Mouse (Mus musculus): ENCODE results near the gene Gad1. TPM values are rescaled to one million over a fixed set of nuclear protein-coding genes. Genes with fewer than 3 reads are reported as not detected.
A peak's percentile ranks its signal among the peaks of the same experiment; 100 is the strongest.

Gad1 gene
- total and polyA plus RNA-seq, 3 experiments, result 0.05 TPM; not detected in 2

GRCm38 (mm10) chr2:70558112-70558842, 5.4 kb downstream of the Gad1 start:
- Histone ChIP-seq H3K9me3 (replicated peaks) (peaks cover 7% of the 10 kb centered on the region), H3K36me3 (replicated peaks) (no peaks in the 10 kb centered on the region), H3K4me3 (ENCODE audit: low read depth, low read length) (no peak overlapping the region), H3K27me3 (ENCODE audit: insufficient read depth, low read length) (peaks cover 8% of the 10 kb centered on the region; the same call in 1 of the 2 replicates), H3K4me1 (ENCODE audit: insufficient read depth, low read depth, low read length) (no peaks in the 10 kb centered on the region)
- peak; percentile 47 for DNase-seq (ENCODE audit: low spot score)
- peak; percentile 28; the same call in 1 of the 2 replicates for ATAC-seq (ENCODE audit: extremely low read depth, insufficient number of reproducible peaks, low FRiP score, poor library complexity, severe bottlenecking)
- TF ChIP-seq CTCF (IDR thresholded peaks at IDR 0.05; ENCODE audit: low read depth, low read length) (no peak), GATA2 (IDR thresholded peaks at IDR 0.05; ENCODE audit: borderline replicate concordance, low read depth, low read length) (no peak), GATA1 (IDR thresholded peaks at IDR 0.05; ENCODE audit: borderline replicate concordance, low read length) (no peak), TAL1 (conservative IDR thresholded peaks at IDR 0.05; ENCODE audit: low read depth, low read length) (no peak)

GRCm38 (mm10) chr2:70558843-70559451, 6.1 kb downstream of the Gad1 start:
- no peaks in the 10 kb centered on the region for H3K36me3 ChIP-seq (replicated peaks)
- no peak overlapping the region for H3K4me3 ChIP-seq (ENCODE audit: low read depth, low read length)
- H3K4me1 ChIP-seq (ENCODE audit: insufficient read depth, low read depth, low read length), result no peaks in the 10 kb centered on the region
- TF ChIP-seq CTCF (IDR thresholded peaks at IDR 0.05; ENCODE audit: low read depth, low read length) (no peak), POLR2AphosphoS5 (IDR thresholded peaks at IDR 0.05; ENCODE audit: insufficient replicate concordance, low read depth, low read length) (no peak), GATA1 (IDR thresholded peaks at IDR 0.05; ENCODE audit: borderline replicate concordance, low read length) (no peak), GATA2 (IDR thresholded peaks at IDR 0.05; ENCODE audit: borderline replicate concordance, low read depth, low read length) (no peak), TAL1 (conservative IDR thresholded peaks at IDR 0.05; ENCODE audit: low read depth, low read length) (no peak)
- ATAC-seq (ENCODE audit: extremely low read depth, insufficient number of reproducible peaks, low FRiP score, poor library complexity, severe bottlenecking) (no peak), DNase-seq (ENCODE audit: low spot score) (no peak)
- peaks cover 8% of the 10 kb centered on the region; the same call in 1 of the 2 replicates for H3K27me3 ChIP-seq (ENCODE audit: insufficient read depth, low read length)
- peaks cover 7% of the 10 kb centered on the region for H3K9me3 ChIP-seq (replicated peaks)

GRCm38 (mm10) chr2:70559520-70559919, 6.6 kb downstream of the Gad1 start:
- ATAC-seq (ENCODE audit: extremely low read depth, insufficient number of reproducible peaks, low FRiP score, poor library complexity, severe bottlenecking), result no peak

GRCm38 (mm10) chr2:70561077-70561795, 8.4 kb downstream of the Gad1 start:
- no peak overlapping the region for H3K4me3 ChIP-seq (ENCODE audit: low read depth, low read length)
- no peak for TF ChIP-seq TAL1 (conservative IDR thresholded peaks at IDR 0.05; ENCODE audit: low read depth, low read length)
- TF ChIP-seq GATA1 (IDR thresholded peaks at IDR 0.05; ENCODE audit: borderline replicate concordance, low read length), result no peak
- TF ChIP-seq CTCF (IDR thresholded peaks at IDR 0.05; ENCODE audit: low read depth, low read length), result no peak
- TF ChIP-seq POLR2AphosphoS5 (IDR thresholded peaks at IDR 0.05; ENCODE audit: insufficient replicate concordance, low read depth, low read length), result no peak
- TF ChIP-seq GATA2 (IDR thresholded peaks at IDR 0.05; ENCODE audit: borderline replicate concordance, low read depth, low read length), result no peak
- peaks cover 8% of the 10 kb centered on the region; the same call in 1 of the 2 replicates for H3K27me3 ChIP-seq (ENCODE audit: insufficient read depth, low read length)
- no peaks in the 10 kb centered on the region for H3K36me3 ChIP-seq (replicated peaks)
- DNase-seq (ENCODE audit: low spot score) (no peak), ATAC-seq (ENCODE audit: extremely low read depth, insufficient number of reproducible peaks, low FRiP score, poor library complexity, severe bottlenecking) (no peak)
- H3K4me1 ChIP-seq (ENCODE audit: insufficient read depth, low read depth, low read length), result no peaks in the 10 kb centered on the region
- peaks cover 7% of the 10 kb centered on the region for H3K9me3 ChIP-seq (replicated peaks)

More at GRCm38 (mm10) chr2:70559520-70559919, 6.6 kb downstream of the Gad1 start:
- Histone ChIP-seq H3K4me1 (ENCODE audit: insufficient read depth, low read depth, low read length) (no peaks in the 10 kb centered on the region), H3K9me3 (replicated peaks) (peaks cover 7% of the 10 kb centered on the region), H3K36me3 (replicated peaks) (no peaks in the 10 kb centered on the region), H3K4me3 (ENCODE audit: low read depth, low read length) (no peak overlapping the region), H3K27me3 (ENCODE audit: insufficient read depth, low read length) (peaks cover 8% of the 10 kb centered on the region; the same call in 1 of the 2 replicates)
- TF ChIP-seq TAL1 (conservative IDR thresholded peaks at IDR 0.05; ENCODE audit: low read depth, low read length) (no peak), GATA1 (IDR thresholded peaks at IDR 0.05; ENCODE audit: borderline replicate concordance, low read length) (no peak), POLR2AphosphoS5 (IDR thresholded peaks at IDR 0.05; ENCODE audit: insufficient replicate concordance, low read depth, low read length) (no peak), CTCF (IDR thresholded peaks at IDR 0.05; ENCODE audit: low read depth, low read length) (no peak), GATA2 (IDR thresholded peaks at IDR 0.05; ENCODE audit: borderline replicate concordance, low read depth, low read length) (no peak)
- DNase-seq (ENCODE audit: low spot score), result no peak

GRCm38 (mm10) chr2:70562011-70562491, 9.2 kb downstream of the Gad1 start:
- TF ChIP-seq CTCF (IDR thresholded peaks at IDR 0.05; ENCODE audit: low read depth, low read length) (no peak), TAL1 (conservative IDR thresholded peaks at IDR 0.05; ENCODE audit: low read depth, low read length) (no peak), GATA1 (IDR thresholded peaks at IDR 0.05; ENCODE audit: borderline replicate concordance, low read length) (no peak), GATA2 (IDR thresholded peaks at IDR 0.05; ENCODE audit: borderline replicate concordance, low read depth, low read length) (no peak)
- no peak overlapping the region; the same call in 1 of the 2 replicates for H3K4me3 ChIP-seq (ENCODE audit: low read depth, low read length)
- H3K4me1 ChIP-seq (ENCODE audit: insufficient read depth, low read depth, low read length), result no peaks in the 10 kb centered on the region
- ATAC-seq (ENCODE audit: extremely low read depth, insufficient number of reproducible peaks, low FRiP score, poor library complexity, severe bottlenecking), result no peak
- H3K36me3 ChIP-seq (replicated peaks), result no peaks in the 10 kb centered on the region
- no peak for DNase-seq (ENCODE audit: low spot score)
- H3K9me3 ChIP-seq (replicated peaks), result peaks cover 7% of the 10 kb centered on the region
- H3K27me3 ChIP-seq (ENCODE audit: insufficient read depth, low read length), result peaks cover 13% of the 10 kb centered on the region; the same call in 1 of the 2 replicates

GRCm38 (mm10) chr2:70562611-70562980, 9.7 kb downstream of the Gad1 start:
- no peak for TF ChIP-seq CTCF (IDR thresholded peaks at IDR 0.05; ENCODE audit: low read depth, low read length)
- peaks cover 17% of the 10 kb centered on the region; the same call in 1 of the 2 replicates for H3K27me3 ChIP-seq (ENCODE audit: insufficient read depth, low read length)
- ATAC-seq (ENCODE audit: extremely low read depth, insufficient number of reproducible peaks, low FRiP score, poor library complexity, severe bottlenecking) (no peak), DNase-seq (ENCODE audit: low spot score) (no peak)
- H3K9me3 ChIP-seq (replicated peaks), result peaks cover 7% of the 10 kb centered on the region
- H3K4me1 ChIP-seq (ENCODE audit: insufficient read depth, low read depth, low read length), result no peaks in the 10 kb centered on the region
- H3K4me3 ChIP-seq (ENCODE audit: low read depth, low read length), result no peak overlapping the region; the same call in 1 of the 2 replicates
- H3K36me3 ChIP-seq (replicated peaks), result no peaks in the 10 kb centered on the region
